Mouse (Mus musculus): ENCODE results near the gene Map2k6.

The Map2k6 gene

DNA sequence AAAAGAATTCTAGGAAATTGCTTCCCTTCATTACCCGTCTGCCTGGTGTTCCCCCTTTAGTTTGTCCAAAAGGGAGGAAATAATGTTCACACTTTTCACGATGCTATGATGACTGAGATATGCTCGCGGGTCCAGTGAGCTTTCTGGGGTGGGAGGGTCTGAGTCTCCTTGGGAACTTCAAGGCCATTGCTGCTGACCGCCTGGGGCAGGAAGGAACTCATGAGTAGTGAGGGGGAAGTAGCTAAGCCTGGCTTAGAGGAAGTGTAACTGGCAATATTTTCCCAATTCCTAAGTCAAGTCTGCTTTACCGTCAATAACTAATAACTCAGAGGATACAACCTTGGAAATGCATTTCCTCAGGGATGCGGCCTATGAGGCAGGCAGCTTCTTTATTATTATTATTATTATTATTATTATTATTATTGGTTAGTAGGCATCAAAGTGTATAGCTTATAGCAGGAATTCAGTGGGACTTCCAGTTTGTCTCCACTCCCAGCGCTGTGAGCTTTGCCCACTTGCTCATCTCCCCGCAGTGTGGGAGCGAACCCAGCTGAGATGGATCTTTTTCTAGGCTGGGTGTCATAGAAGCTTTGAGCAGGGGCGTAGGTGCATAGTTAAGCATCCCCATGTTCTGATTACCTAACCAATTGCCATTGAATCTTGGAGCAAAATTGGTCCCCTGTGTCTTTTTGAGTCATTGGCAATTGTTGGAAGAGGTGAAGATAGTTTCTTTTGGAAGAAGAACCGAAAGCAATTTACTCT, 163.6 kb downstream of the Map2k6 start:
- DNase-seq (ENCODE audit: low spot score), result no peak

DNA sequence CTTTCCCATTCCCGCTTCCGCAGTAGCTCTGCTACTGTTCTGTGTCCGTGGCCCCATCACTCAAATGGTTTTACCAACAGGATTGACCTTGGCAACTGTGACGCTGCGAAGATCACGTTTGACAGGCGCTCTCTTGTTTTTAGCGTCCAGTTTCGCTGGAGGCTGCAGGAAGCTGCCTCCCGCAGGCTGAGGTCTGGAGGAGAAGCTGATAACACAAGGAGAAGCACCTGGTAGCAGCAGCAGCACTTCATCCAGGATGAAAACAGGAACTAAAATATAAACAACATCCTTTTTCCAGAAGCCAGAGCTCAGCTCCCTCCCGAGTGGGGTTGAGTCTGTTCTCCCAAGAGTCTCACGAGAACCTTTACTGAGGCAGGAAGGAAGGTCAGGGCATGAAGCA, 164.3 kb downstream of the Map2k6 start:
- DNase-seq (ENCODE audit: low spot score), result no peak

DNA sequence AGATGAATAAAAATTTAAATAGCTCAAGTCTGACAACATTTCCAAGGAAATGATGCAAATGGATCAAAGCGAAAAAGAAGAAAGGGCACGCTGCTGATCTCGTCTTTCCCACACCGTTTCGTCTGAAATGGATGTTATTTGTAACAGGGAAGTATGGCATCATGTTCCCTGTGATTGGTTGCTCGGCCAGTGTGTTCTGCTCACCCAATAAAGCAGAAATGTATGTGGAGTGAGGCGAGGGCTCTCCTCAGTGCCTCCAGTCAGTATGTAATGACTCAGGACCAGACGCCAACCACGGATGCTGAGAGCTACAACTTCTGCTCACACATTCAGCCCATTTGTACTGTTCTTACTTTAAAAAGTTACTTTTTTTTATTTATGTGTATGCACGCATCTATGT, 164.9 kb downstream of the Map2k6 start:
- no peak for DNase-seq (ENCODE audit: low spot score)

DNA sequence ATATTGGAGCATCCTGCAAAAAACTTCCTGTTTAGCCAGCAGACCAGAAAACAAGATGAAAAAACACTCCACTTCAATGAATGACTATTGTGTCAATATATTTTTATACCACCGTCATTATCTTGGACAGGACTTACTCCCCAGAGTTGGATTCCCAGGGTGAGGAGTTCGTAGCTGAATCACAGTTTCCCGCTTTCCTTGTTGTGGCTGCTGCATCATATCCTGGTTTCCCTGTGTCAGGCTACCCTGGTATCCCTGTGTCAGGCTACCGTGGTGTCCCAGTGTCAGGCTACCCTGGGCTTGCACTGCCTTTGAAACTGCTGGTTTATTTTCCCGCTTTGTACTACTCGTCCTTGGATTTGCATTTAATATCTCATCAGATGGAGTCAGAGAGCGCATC, 167.4 kb downstream of the Map2k6 start:
- DNase-seq (ENCODE audit: low spot score), result no peak

DNA sequence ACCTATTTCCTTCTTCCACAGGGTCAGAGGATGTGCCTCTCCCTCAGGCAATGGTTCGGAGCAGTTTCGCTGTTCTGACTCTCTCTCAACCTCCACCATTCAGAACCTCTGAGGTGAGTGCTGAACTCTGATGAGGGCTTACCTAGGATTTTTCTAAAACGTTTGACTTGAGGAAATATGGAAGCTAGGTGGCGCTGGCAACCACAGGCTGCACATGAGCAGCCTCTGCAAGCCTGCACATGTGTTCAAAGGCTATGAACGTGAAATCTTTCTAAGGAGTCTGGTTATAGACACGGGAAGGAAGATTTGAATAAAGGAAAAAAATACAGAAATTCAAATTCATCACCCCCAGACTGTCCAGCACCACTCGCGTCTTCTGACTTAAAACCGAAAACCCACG, 173.6 kb downstream of the Map2k6 start:
- peak; percentile 72 for DNase-seq (ENCODE audit: low spot score)
